Mouse (Mus musculus): ENCODE results near the gene Ifitm10. TPM values are rescaled to one million over a fixed set of nuclear protein-coding genes. Genes with fewer than 3 reads are reported as not detected.
"Not testable (repeated sequence)": the region's sequence is repeated elsewhere in the genome, so short reads cannot be mapped to it uniquely, and the experiment has no call there.

Ifitm10 gene
- polyA plus RNA-seq (2016; fragmentation: Nextera tagmentation; extraction: Ambion mirVana), result 7.7 and 12.5 TPM in 2 replicates

GRCm38 (mm10) chr7:142373641-142374412 lies at the start of gene Ifitm10:
Ifitm10 (minus strand) TSS chr7:142373753.
- peak within 1 kb of the TSS; percentile 76 for H3K27ac ChIP-seq
- 68% methylated on average over 8 of the region's 8 CpGs for WGBS
- peaks cover 42% of the 10 kb centered on the region for H3K27me3 ChIP-seq (ENCODE audit: insufficient read depth, poor library complexity, severe bottlenecking)

GRCm38 (mm10) chr7:142421826-142422225 lies 48.3 kb upstream of the Ifitm10 start:
- no peak overlapping the region for H3K27ac ChIP-seq
- H3K36me3 ChIP-seq, result no peaks in the 10 kb centered on the region
- no peaks in the 10 kb centered on the region for H3K9me3 ChIP-seq
- WGBS, result 74% methylated on average over 2 of the region's 2 CpGs
- H3K4me1 ChIP-seq, result no peaks in the 10 kb centered on the region
- DNase-seq (ENCODE audit: low spot score), result no peak
- H3K4me3 ChIP-seq, result no peak overlapping the region
- H3K27me3 ChIP-seq (ENCODE audit: insufficient read depth, poor library complexity, severe bottlenecking), result no peaks in the 10 kb centered on the region

More at GRCm38 (mm10) chr7:142373641-142374412, at the start of gene Ifitm10:
- peaks cover 57% of the 10 kb centered on the region for H3K4me1 ChIP-seq
- no peak for DNase-seq (ENCODE audit: low spot score)
- H3K9me3 ChIP-seq, result no peaks in the 10 kb centered on the region
- H3K4me3 ChIP-seq, result peak within 1 kb of the TSS; percentile 66
- peaks cover 33% of the 10 kb centered on the region for H3K36me3 ChIP-seq

GRCm38 (mm10) chr7:142419887-142420286 lies 46.3 kb upstream of the Ifitm10 start:
- H3K27me3 ChIP-seq (ENCODE audit: insufficient read depth, poor library complexity, severe bottlenecking), result no peaks in the 10 kb centered on the region
- WGBS, result 64% methylated on average over 5 of the region's 5 CpGs
- no peak for DNase-seq (ENCODE audit: low spot score)
- no peaks in the 10 kb centered on the region for H3K36me3 ChIP-seq
- H3K4me3 ChIP-seq, result no peak overlapping the region
- H3K4me1 ChIP-seq, result no peaks in the 10 kb centered on the region
- peak overlapping the region; percentile 67 for H3K27ac ChIP-seq
- no peaks in the 10 kb centered on the region for H3K9me3 ChIP-seq

GRCm38 (mm10) chr7:142418679-142419078 lies 45.1 kb upstream of the Ifitm10 start:
- no peak overlapping the region for H3K4me3 ChIP-seq
- 88% methylated on average over 8 of the region's 8 CpGs for WGBS
- DNase-seq (ENCODE audit: low spot score), result no peak
- no peak overlapping the region for H3K27ac ChIP-seq
- no peaks in the 10 kb centered on the region for H3K27me3 ChIP-seq (ENCODE audit: insufficient read depth, poor library complexity, severe bottlenecking)
- no peaks in the 10 kb centered on the region for H3K9me3 ChIP-seq
- no peaks in the 10 kb centered on the region for H3K4me1 ChIP-seq
- no peaks in the 10 kb centered on the region for H3K36me3 ChIP-seq

GRCm38 (mm10) chr7:142418027-142418426 lies 44.5 kb upstream of the Ifitm10 start:
- no peak for DNase-seq (ENCODE audit: low spot score)
- H3K4me1 ChIP-seq, result no peaks in the 10 kb centered on the region
- no peaks in the 10 kb centered on the region for H3K27me3 ChIP-seq (ENCODE audit: insufficient read depth, poor library complexity, severe bottlenecking)
- WGBS, result 89% methylated on average over 2 of the region's 2 CpGs
- H3K9me3 ChIP-seq, result no peaks in the 10 kb centered on the region
- H3K4me3 ChIP-seq, result no peak overlapping the region
- no peak overlapping the region for H3K27ac ChIP-seq
- no peaks in the 10 kb centered on the region for H3K36me3 ChIP-seq

GRCm38 (mm10) chr7:142416225-142416624 lies 42.7 kb upstream of the Ifitm10 start:
- H3K36me3 ChIP-seq, result no peaks in the 10 kb centered on the region
- H3K27me3 ChIP-seq (ENCODE audit: insufficient read depth, poor library complexity, severe bottlenecking), result no peaks in the 10 kb centered on the region
- H3K27ac ChIP-seq, result no peak overlapping the region
- no peaks in the 10 kb centered on the region for H3K9me3 ChIP-seq
- H3K4me3 ChIP-seq, result no peak overlapping the region
- no peaks in the 10 kb centered on the region for H3K4me1 ChIP-seq
- 59% methylated on average over 3 of the region's 3 CpGs for WGBS
- DNase-seq (ENCODE audit: low spot score), result no peak

GRCm38 (mm10) chr7:142415314-142415713 lies 41.8 kb upstream of the Ifitm10 start:
- Histone ChIP-seq H3K27ac (no peak overlapping the region), H3K4me3 (no peak overlapping the region), H3K27me3 (ENCODE audit: insufficient read depth, poor library complexity, severe bottlenecking) (no peaks in the 10 kb centered on the region), H3K36me3 (no peaks in the 10 kb centered on the region), H3K4me1 (no peaks in the 10 kb centered on the region), H3K9me3 (no peaks in the 10 kb centered on the region)
- 53% methylated on average over 4 of the region's 4 CpGs for WGBS
- no peak for DNase-seq (ENCODE audit: low spot score)

GRCm38 (mm10) chr7:142413285-142413684 lies 39.7 kb upstream of the Ifitm10 start:
- H3K36me3 ChIP-seq, result no peaks in the 10 kb centered on the region
- no peak for DNase-seq (ENCODE audit: low spot score)
- H3K4me3 ChIP-seq, result no peak overlapping the region
- no peaks in the 10 kb centered on the region for H3K27me3 ChIP-seq (ENCODE audit: insufficient read depth, poor library complexity, severe bottlenecking)
- no peak overlapping the region for H3K27ac ChIP-seq
- 75% methylated on average over 6 of the region's 6 CpGs for WGBS
- H3K9me3 ChIP-seq, result no peaks in the 10 kb centered on the region
- H3K4me1 ChIP-seq, result no peaks in the 10 kb centered on the region

GRCm38 (mm10) chr7:142409603-142410002 lies 36.0 kb upstream of the Ifitm10 start:
- WGBS, result 76% methylated on average over 3 of the region's 3 CpGs
- no peaks in the 10 kb centered on the region for H3K4me1 ChIP-seq

GRCm38 (mm10) chr7:142408686-142409085 lies 35.1 kb upstream of the Ifitm10 start:
- no peaks in the 10 kb centered on the region for H3K4me1 ChIP-seq
- H3K4me3 ChIP-seq, result no peak overlapping the region
- H3K27ac ChIP-seq, result no peak overlapping the region
- DNase-seq (ENCODE audit: low spot score), result no peak
- no peaks in the 10 kb centered on the region for H3K9me3 ChIP-seq
- 92% methylated on average over 8 of the region's 8 CpGs for WGBS
- no peaks in the 10 kb centered on the region for H3K36me3 ChIP-seq
- no peaks in the 10 kb centered on the region for H3K27me3 ChIP-seq (ENCODE audit: insufficient read depth, poor library complexity, severe bottlenecking)

More at GRCm38 (mm10) chr7:142409603-142410002, 36.0 kb upstream of the Ifitm10 start:
- Histone ChIP-seq H3K9me3 (no peaks in the 10 kb centered on the region), H3K36me3 (no peaks in the 10 kb centered on the region), H3K4me3 (no peak overlapping the region), H3K27me3 (ENCODE audit: insufficient read depth, poor library complexity, severe bottlenecking) (no peaks in the 10 kb centered on the region), H3K27ac (no peak overlapping the region)
- no peak for DNase-seq (ENCODE audit: low spot score)

GRCm38 (mm10) chr7:142407935-142408334 lies 34.4 kb upstream of the Ifitm10 start:
- DNase-seq (ENCODE audit: low spot score), result no peak
- WGBS, result 66% methylated on average over 4 of the region's 4 CpGs
- H3K27ac ChIP-seq, result no peak overlapping the region
- H3K27me3 ChIP-seq (ENCODE audit: insufficient read depth, poor library complexity, severe bottlenecking), result no peaks in the 10 kb centered on the region
- no peaks in the 10 kb centered on the region for H3K4me1 ChIP-seq
- H3K36me3 ChIP-seq, result no peaks in the 10 kb centered on the region
- no peak overlapping the region for H3K4me3 ChIP-seq
- H3K9me3 ChIP-seq, result no peaks in the 10 kb centered on the region

- WGBS, result 87% methylated on average over 5 of the region's 5 CpGs
- H3K9me3 ChIP-seq; DNase-seq (ENCODE audit: low spot score); H3K27ac ChIP-seq; H3K4me3 ChIP-seq; H3K36me3 ChIP-seq; H3K27me3 ChIP-seq (ENCODE audit: insufficient read depth, poor library complexity, severe bottlenecking); H3K4me1 ChIP-seq: not testable (repeated sequence)
Observed at GRCm38 (mm10) chr7:142405134-142405533, 31.6 kb upstream of the Ifitm10 start.

- no peaks in the 10 kb centered on the region for H3K4me1 ChIP-seq
- DNase-seq (ENCODE audit: low spot score), result no peak
- H3K4me3 ChIP-seq, result no peak overlapping the region
- H3K27me3 ChIP-seq (ENCODE audit: insufficient read depth, poor library complexity, severe bottlenecking), result no peaks in the 10 kb centered on the region; the same call in 1 of the 2 replicates
- WGBS, result 69% methylated on average over 4 of the region's 4 CpGs
- H3K9me3 ChIP-seq, result no peaks in the 10 kb centered on the region
- H3K27ac ChIP-seq, result no peak overlapping the region
- H3K36me3 ChIP-seq, result no peaks in the 10 kb centered on the region
Observed at GRCm38 (mm10) chr7:142403591-142403990, 30.0 kb upstream of the Ifitm10 start.
